Mouse (Mus musculus): ENCODE data around the gene Neurod4. TPM values are rescaled to one million over a fixed set of nuclear protein-coding genes. Genes with fewer than 3 reads are reported as not detected.

The Neurod4 gene
- total and polyA plus RNA-seq, 3 experiments, result 0.13 to 0.24 (median 0.17) TPM

DNA sequence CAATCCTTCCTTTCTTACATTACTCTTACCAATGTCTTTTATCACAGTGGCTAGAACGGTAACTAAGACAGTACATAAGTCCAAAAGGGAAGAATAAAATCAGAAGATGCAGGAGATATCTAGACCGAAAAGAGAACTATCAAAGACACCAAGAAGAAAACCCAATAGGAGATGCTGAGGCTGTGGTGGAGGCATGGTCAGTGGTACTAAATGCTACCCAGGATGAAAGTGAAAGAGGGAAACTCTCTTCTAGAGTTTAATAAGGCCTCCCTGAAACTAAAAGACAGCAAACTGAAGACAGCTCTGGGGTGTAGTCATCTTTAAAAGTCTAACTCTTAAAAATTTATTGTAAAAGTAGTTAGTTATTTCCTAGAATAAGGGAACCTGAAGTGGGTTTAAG, 40.7 kb upstream of the Neurod4 start:
- Histone ChIP-seq H3K27me3 (replicated peaks) (no peaks in the 10 kb centered on the region), H3K9me3 (replicated peaks; ENCODE audit: low read length) (no peaks in the 10 kb centered on the region), H3K4me3 (replicated peaks in 1 of 3; ENCODE audit: low read depth in 2 of 3, low read length in 2 of 3, poor library complexity in 1 of 3) (no peak overlapping the region), H3K79me2 (replicated peaks; ENCODE audit: control insufficient read depth, extremely low read depth, insufficient read depth, poor library complexity, severe bottlenecking) (peaks cover 8% of the 10 kb centered on the region), H3K4me2 (ENCODE audit: insufficient read depth, low read depth, poor library complexity, severe bottlenecking) (no peak overlapping the region; the same call in 1 of the 2 replicates), H3K36me3 (replicated peaks in 1 of 2; ENCODE audit: control insufficient read depth in 1 of 2, insufficient read depth in 1 of 2, low read length in 1 of 2) (no peaks in the 10 kb centered on the region), H3K4me1 (ENCODE audit: control insufficient read depth in 1 of 2, insufficient read depth in 2 of 2) (peaks cover 0 to 41% of the 10 kb centered on the region in 2 experiments; a peak in 2 of 4 replicates), H3K27ac (ENCODE audit: insufficient read depth, low read depth) (no peak overlapping the region), H3K9ac (ENCODE audit: insufficient read depth, low read depth) (no peak overlapping the region)
- TF ChIP-seq POLR2AphosphoS2 (IDR thresholded peaks at IDR 0.05; ENCODE audit: low read depth, low read length) (no peak), BHLHE40 (IDR thresholded peaks at IDR 0.05; ENCODE audit: low read depth, low read length) (no peak), ZKSCAN1 (IDR thresholded peaks at IDR 0.05; ENCODE audit: borderline replicate concordance, low read depth, low read length) (no peak), IRF4 (IDR thresholded peaks at IDR 0.05; ENCODE audit: low read depth, low read length) (0 out of 2 replicates have a peak, but pooled peaks have one; percentile 9), EP300 (IDR thresholded peaks at IDR 0.05; ENCODE audit: low read length) (peak; percentile 36; the same call in 1 of the 2 replicates), MAX (IDR thresholded peaks at IDR 0.05; ENCODE audit: low read length) (no peak)
- in situ Hi-C loops (cut with MboI; ENCODE audit: low pct_ligation_motif_present, low pct_unique_long_range_greater_than_20kb, low sequenced_read_pairs), result loop anchor here (5.0 kb wide), 1 partner anchor 42 kb away; no protein-coding TSS in a partner anchor
- dilution Hi-C loops (cut with MboI; ENCODE audit: extremely low pct_ligation_motif_present, extremely low pct_unique_long_range_greater_than_20kb, low sequenced_read_pairs), result no loop called here
- DNase-seq (ENCODE audit: extremely low read depth), result no peak

DNA sequence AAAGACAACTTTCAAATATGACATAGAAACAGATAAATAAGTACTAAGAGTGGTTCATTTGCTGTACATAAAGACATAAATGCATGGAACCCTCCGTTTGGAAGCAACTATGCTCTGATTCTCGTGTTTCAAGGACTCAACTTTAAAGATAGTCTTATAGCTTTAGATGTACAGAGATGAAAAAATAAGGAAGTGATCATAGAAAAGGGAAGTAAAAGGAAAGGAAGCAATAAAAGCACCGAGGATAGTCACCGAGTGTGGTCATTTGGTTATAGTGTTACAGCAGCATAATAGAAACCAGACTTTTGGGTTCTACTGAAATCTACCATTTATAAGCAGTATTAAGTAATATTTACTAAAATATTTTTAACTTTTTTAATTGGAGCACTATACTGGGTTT, 38.7 kb upstream of the Neurod4 start:
- H3K36me3 ChIP-seq (replicated peaks in 1 of 2; ENCODE audit: control insufficient read depth in 1 of 2, insufficient read depth in 1 of 2, low read length in 1 of 2), result no peaks in the 10 kb centered on the region
- peaks cover 4 to 51% of the 10 kb centered on the region in 2 experiments; a peak in 2 of 4 replicates for H3K4me1 ChIP-seq (ENCODE audit: control insufficient read depth in 1 of 2, insufficient read depth in 2 of 2)
- in situ Hi-C loops (cut with MboI; ENCODE audit: low pct_ligation_motif_present, low pct_unique_long_range_greater_than_20kb, low sequenced_read_pairs), result no loop called here
- dilution Hi-C loops (cut with MboI; ENCODE audit: extremely low pct_ligation_motif_present, extremely low pct_unique_long_range_greater_than_20kb, low sequenced_read_pairs), result no loop called here
- peaks cover 3% of the 10 kb centered on the region for H3K79me2 ChIP-seq (replicated peaks; ENCODE audit: control insufficient read depth, extremely low read depth, insufficient read depth, poor library complexity, severe bottlenecking)
- H3K9me3 ChIP-seq (replicated peaks; ENCODE audit: low read length), result no peaks in the 10 kb centered on the region
- no peak overlapping the region for H3K9ac ChIP-seq (ENCODE audit: insufficient read depth, low read depth)
- peak; percentile 62 for DNase-seq (ENCODE audit: extremely low read depth)
- H3K27me3 ChIP-seq (replicated peaks), result no peaks in the 10 kb centered on the region
- no peak overlapping the region for H3K4me3 ChIP-seq (replicated peaks in 1 of 3; ENCODE audit: low read depth in 2 of 3, low read length in 2 of 3, poor library complexity in 1 of 3)
- no peak for TF ChIP-seq USF1 (IDR thresholded peaks at IDR 0.05; ENCODE audit: low read depth, low read length)
- no peak for TF ChIP-seq ELF1 (IDR thresholded peaks at IDR 0.05; ENCODE audit: low read depth, low read length)
- TF ChIP-seq IRF4 (IDR thresholded peaks at IDR 0.05; ENCODE audit: low read depth, low read length), result peak; percentile 78
- no peak for TF ChIP-seq TBP (conservative IDR thresholded peaks at IDR 0.05; ENCODE audit: low read depth, low read length)
- no peak for TF ChIP-seq ZC3H11A (IDR thresholded peaks at IDR 0.05; ENCODE audit: low read depth, low read length)
- peak; percentile 89 for TF ChIP-seq EP300 (IDR thresholded peaks at IDR 0.05; ENCODE audit: low read length)
- TF ChIP-seq KAT2A (IDR thresholded peaks at IDR 0.05; ENCODE audit: insufficient replicate concordance, low read length), result no peak
- TF ChIP-seq ZNF384 (IDR thresholded peaks at IDR 0.05; ENCODE audit: low read depth, low read length), result peak; percentile 57
- TF ChIP-seq E2F4 (IDR thresholded peaks at IDR 0.05; ENCODE audit: insufficient replicate concordance, low read depth, low read length), result 0 out of 2 replicates have a peak, but pooled peaks have one; percentile 36
- H3K4me2 ChIP-seq (ENCODE audit: insufficient read depth, low read depth, poor library complexity, severe bottlenecking), result no peak overlapping the region
- no peak overlapping the region for H3K27ac ChIP-seq (ENCODE audit: insufficient read depth, low read depth)

GRCm38 (mm10) chr10:130315846-130316245, 35.8 kb upstream of the Neurod4 start:
- DNase-seq (ENCODE audit: extremely low read depth), result no peak
- Histone ChIP-seq H3K4me3 (replicated peaks in 1 of 3; ENCODE audit: low read depth in 2 of 3, low read length in 2 of 3, poor library complexity in 1 of 3) (no peak overlapping the region), H3K9me3 (replicated peaks; ENCODE audit: low read length) (no peaks in the 10 kb centered on the region), H3K4me2 (ENCODE audit: insufficient read depth, low read depth, poor library complexity, severe bottlenecking) (no peak overlapping the region), H3K4me1 (ENCODE audit: control insufficient read depth in 1 of 2, insufficient read depth in 2 of 2) (peaks cover 4 to 62% of the 10 kb centered on the region in 2 experiments; a peak in 2 of 4 replicates), H3K27ac (ENCODE audit: insufficient read depth, low read depth) (no peak overlapping the region), H3K9ac (ENCODE audit: insufficient read depth, low read depth) (no peak overlapping the region), H3K27me3 (replicated peaks) (no peaks in the 10 kb centered on the region), H3K79me2 (replicated peaks; ENCODE audit: control insufficient read depth, extremely low read depth, insufficient read depth, poor library complexity, severe bottlenecking) (no peaks in the 10 kb centered on the region), H3K36me3 (replicated peaks in 1 of 2; ENCODE audit: control insufficient read depth in 1 of 2, insufficient read depth in 1 of 2, low read length in 1 of 2) (no peaks in the 10 kb centered on the region)
- TF ChIP-seq UBTF (IDR thresholded peaks at IDR 0.05; ENCODE audit: low read depth, low read length), result no peak
- TF ChIP-seq E2F4 (IDR thresholded peaks at IDR 0.05; ENCODE audit: insufficient replicate concordance, low read depth, low read length), result no peak
- no peak for TF ChIP-seq CHD1 (IDR thresholded peaks at IDR 0.05; ENCODE audit: low read depth, low read length)
- TF ChIP-seq MAFK (IDR thresholded peaks at IDR 0.05; ENCODE audit: insufficient replicate concordance, low read length), result no peak
- no peak for TF ChIP-seq GABPA (IDR thresholded peaks at IDR 0.05; ENCODE audit: insufficient replicate concordance, low read depth, low read length)
- TF ChIP-seq HCFC1 (IDR thresholded peaks at IDR 0.05; ENCODE audit: low read depth, low read length), result no peak
- no peak for TF ChIP-seq BHLHE40 (IDR thresholded peaks at IDR 0.05; ENCODE audit: low read depth, low read length)
- TF ChIP-seq MXI1 (IDR thresholded peaks at IDR 0.05; ENCODE audit: low read depth, low read length), result no peak
- TF ChIP-seq MAZ (IDR thresholded peaks at IDR 0.05; ENCODE audit: low read depth, low read length), result no peak
- no peak for TF ChIP-seq TCF12 (IDR thresholded peaks at IDR 0.05; ENCODE audit: low read depth, low read length)
- no peak for TF ChIP-seq ZKSCAN1 (IDR thresholded peaks at IDR 0.05; ENCODE audit: borderline replicate concordance, low read depth, low read length)
- no peak for TF ChIP-seq SMC3 (IDR thresholded peaks at IDR 0.05; ENCODE audit: low read depth, low read length)
- TF ChIP-seq CTCF (conservative IDR thresholded peaks at IDR 0.05 in 1 of 2, IDR thresholded peaks at IDR 0.05 in 1 of 2; ENCODE audit: low read depth in 2 of 2, low read length in 2 of 2), result no peak
- no peak for TF ChIP-seq PAX5 (IDR thresholded peaks at IDR 0.05; ENCODE audit: low read length)
- TF ChIP-seq MEF2A (IDR thresholded peaks at IDR 0.05; ENCODE audit: borderline replicate concordance, low read depth, low read length), result no peak
- dilution Hi-C loops (cut with MboI; ENCODE audit: extremely low pct_ligation_motif_present, extremely low pct_unique_long_range_greater_than_20kb, low sequenced_read_pairs), result no loop called here
- in situ Hi-C loops (cut with MboI; ENCODE audit: low pct_ligation_motif_present, low pct_unique_long_range_greater_than_20kb, low sequenced_read_pairs), result no loop called here

All from CH12.LX (cell line).